Mouse (Mus musculus) stomach, postnatal 0 days (tissue): ENCODE data around the gene Suv39h1.

ENCODE experiments used
- CTCF ChIP-seq: IDR thresholded peaks from 2 replicates; pipeline ENCODE4 v1.5.1; 2016; ENCODE audit warnings: antibody characterized with exemption, low read depth, mild to moderate bottlenecking, moderate library complexity
- EP300 ChIP-seq: optimal IDR thresholded peaks from 2 replicates; pipeline ENCODE3; 2016; ENCODE audit warnings: antibody characterized with exemption

GRCm38 (mm10) chrX:8085611-8086010 lies 11.1 kb upstream of the Suv39h1 start:
- TF ChIP-seq CTCF: no peak
- TF ChIP-seq EP300: no peak
